Mouse (Mus musculus) forebrain, embryonic 14.5 days (tissue): ENCODE measurements at regions not wholly inside any gene's neighbourhood (a gene's known extent, or its start where the extent isn't known, plus 50 kb on each side); places are given as distances from the start of the nearest gene placed in this dataset.
A peak's percentile ranks its signal among the peaks of the same experiment; 100 is the strongest.

Experiments
- ATAC-seq: fragments of 200-750 bp; cut with Nextera tagmentation; 2 replicates; pipeline ENCODE4 v1.8.0; 2017; ENCODE audit warnings: mild to moderate bottlenecking, moderate library complexity
- DNase-seq: peaks from one replicate; pipeline ENCODE4 v3.0.0-alpha.2; 2015; ENCODE audit warnings: low spot score
- H3K27ac ChIP-seq: fragments of 300-500 bp; sonication (generic); 2 replicates; pipeline ENCODE4 v1.5.1; 2014; ENCODE audit warnings: low read depth, mild to moderate bottlenecking, control low read depth, low read length, moderate library complexity
- H3K27me3 ChIP-seq: fragments of 300-500 bp; sonication (generic); replicated peaks from 2 replicates; pipeline ENCODE4 v1.6.1; 2014; ENCODE audit warnings: low read length, control low read depth, mixed read lengths; ENCODE audit not compliant: control insufficient read depth, insufficient read depth
- H3K36me3 ChIP-seq: fragments of 300-500 bp; sonication (generic); 2 replicates; pipeline ENCODE4 v1.6.1; 2014; ENCODE audit warnings: low read length, control low read depth; ENCODE audit not compliant: control insufficient read depth, insufficient read depth
- H3K4me1 ChIP-seq: fragments of 300-500 bp; sonication (generic); 2 replicates; pipeline ENCODE4 v1.6.1; 2014; ENCODE audit warnings: antibody characterized with exemption, low read length, control low read depth; ENCODE audit not compliant: control insufficient read depth, insufficient read depth
- H3K4me2 ChIP-seq: fragments of 300-500 bp; sonication (generic); 2 replicates; pipeline ENCODE4 v1.6.1; 2014; ENCODE audit warnings: mild to moderate bottlenecking, control low read depth, low read length
- H3K4me3 ChIP-seq: fragments of 300-500 bp; sonication (generic); 2 replicates; pipeline ENCODE4 v1.5.1; 2014; ENCODE audit warnings: low read depth, low read length, control low read depth
- H3K9ac ChIP-seq: fragments of 300-500 bp; sonication (generic); 2 replicates; pipeline ENCODE4 v1.6.1; 2014; ENCODE audit warnings: mild to moderate bottlenecking, low read length, control low read depth, moderate library complexity
- H3K9me3 ChIP-seq: fragments of 300-500 bp; sonication (generic); replicated peaks from 2 replicates; pipeline ENCODE4 v1.6.1; 2016; ENCODE audit warnings: low read length, control low read depth, mixed read lengths; ENCODE audit not compliant: control insufficient read depth
- WGBS: fragments of 180-500 bp; shearing (Covaris S2); extraction: QIAGEN DNeasy Blood & Tissue Kit; methylation state at CpG from one replicate; pipeline ENCODE4 v1.1.7; 2014; 5-methylcytosine and 5-hydroxymethylcytosine counted together

DNA sequence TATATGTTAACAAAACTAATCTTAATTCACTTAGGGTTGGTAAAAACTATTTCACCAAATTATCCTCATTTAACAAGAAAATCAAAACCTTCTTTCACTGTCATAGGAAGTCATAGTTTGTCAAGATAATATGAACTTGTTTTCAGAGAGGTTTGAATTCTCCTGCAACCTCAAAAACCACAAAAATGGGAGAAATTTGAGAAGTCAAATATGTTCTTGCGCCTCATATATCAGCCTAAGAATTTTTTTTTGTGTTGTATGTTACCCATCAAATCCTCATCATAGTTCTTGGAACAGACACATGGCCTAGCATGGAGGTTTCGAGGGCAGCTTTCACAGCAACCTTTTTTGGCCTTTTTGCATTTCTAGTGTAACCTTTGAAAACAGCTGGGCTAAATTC lies 342.5 kb upstream of the Adamts9 start:
- no peaks in the 10 kb centered on the region for H3K4me1 ChIP-seq
- H3K4me2 ChIP-seq, result no peak overlapping the region
- no peaks in the 10 kb centered on the region for H3K36me3 ChIP-seq
- no peak for ATAC-seq
- no peaks in the 10 kb centered on the region for H3K27me3 ChIP-seq
- no peaks in the 10 kb centered on the region for H3K9me3 ChIP-seq
- H3K27ac ChIP-seq, result no peak overlapping the region
- WGBS, result 91% methylated on average over 2 of the region's 2 CpGs
- no peak overlapping the region for H3K4me3 ChIP-seq
- DNase-seq, result no peak
- H3K9ac ChIP-seq, result no peak overlapping the region

DNA sequence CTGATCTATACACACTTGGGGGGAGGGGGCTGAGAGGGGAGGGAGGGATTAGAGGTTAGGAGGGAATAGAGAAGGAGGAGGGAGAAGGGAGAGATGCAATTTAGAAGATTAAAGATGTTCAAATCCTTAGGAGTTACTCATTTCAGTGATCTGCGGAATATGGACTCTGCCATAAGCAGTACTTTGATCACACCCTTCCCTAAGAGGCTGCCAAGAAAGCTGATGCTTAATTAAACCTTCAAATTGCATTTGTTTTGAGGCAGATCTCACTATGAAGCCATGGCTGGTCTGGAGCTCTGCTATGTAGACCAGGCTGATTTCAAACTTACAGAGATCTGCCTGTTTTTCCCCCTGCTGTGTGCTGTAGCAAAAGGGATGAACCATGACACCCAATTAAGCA lies 338.2 kb upstream of the Adamts9 start:
- Histone ChIP-seq H3K36me3 (no peaks in the 10 kb centered on the region), H3K9ac (no peak overlapping the region), H3K9me3 (no peaks in the 10 kb centered on the region), H3K27me3 (no peaks in the 10 kb centered on the region), H3K27ac (no peak overlapping the region), H3K4me1 (no peaks in the 10 kb centered on the region), H3K4me2 (no peak overlapping the region), H3K4me3 (no peak overlapping the region)
- peak; percentile 27 for DNase-seq
- 48% methylated on average over 1 of the region's 1 CpGs for WGBS
- no peak for ATAC-seq

DNA sequence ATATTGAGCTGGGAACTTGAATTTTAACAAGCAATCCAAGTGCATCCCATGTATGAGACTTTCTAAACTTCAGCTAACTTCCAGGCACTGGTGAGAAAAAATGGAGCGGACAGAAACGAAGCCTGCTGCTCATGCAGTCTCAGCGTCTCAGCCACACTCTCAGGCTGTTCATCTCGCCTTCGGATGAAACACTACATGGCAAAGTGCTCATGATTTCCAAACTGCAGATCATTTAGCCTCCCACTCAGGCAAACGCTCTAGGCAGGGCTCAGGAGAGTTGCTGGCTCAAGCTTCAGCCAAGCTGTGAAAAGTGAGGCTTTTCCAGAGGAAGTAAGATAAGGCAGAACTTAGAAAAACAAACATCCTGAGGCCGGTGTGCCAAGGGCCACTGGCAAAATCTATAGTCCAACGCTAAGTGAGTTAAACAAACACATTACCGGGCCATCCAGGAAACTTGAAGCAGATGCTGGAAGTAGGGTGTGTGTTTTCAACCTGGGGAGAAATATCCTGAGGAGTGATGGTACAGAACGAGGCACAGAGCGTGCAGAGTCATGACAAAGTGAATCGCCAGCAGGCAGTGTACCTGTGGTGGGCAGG lies 330.7 kb upstream of the Adamts9 start:
- no peaks in the 10 kb centered on the region for H3K27me3 ChIP-seq
- ATAC-seq, result no peak
- WGBS, result 88% methylated on average over 12 of the region's 12 CpGs
- H3K9ac ChIP-seq, result no peak overlapping the region
- no peak for DNase-seq
- no peak overlapping the region for H3K4me3 ChIP-seq
- H3K9me3 ChIP-seq, result no peaks in the 10 kb centered on the region
- H3K27ac ChIP-seq, result no peak overlapping the region
- H3K36me3 ChIP-seq, result no peaks in the 10 kb centered on the region
- H3K4me2 ChIP-seq, result no peak overlapping the region
- no peaks in the 10 kb centered on the region for H3K4me1 ChIP-seq

DNA sequence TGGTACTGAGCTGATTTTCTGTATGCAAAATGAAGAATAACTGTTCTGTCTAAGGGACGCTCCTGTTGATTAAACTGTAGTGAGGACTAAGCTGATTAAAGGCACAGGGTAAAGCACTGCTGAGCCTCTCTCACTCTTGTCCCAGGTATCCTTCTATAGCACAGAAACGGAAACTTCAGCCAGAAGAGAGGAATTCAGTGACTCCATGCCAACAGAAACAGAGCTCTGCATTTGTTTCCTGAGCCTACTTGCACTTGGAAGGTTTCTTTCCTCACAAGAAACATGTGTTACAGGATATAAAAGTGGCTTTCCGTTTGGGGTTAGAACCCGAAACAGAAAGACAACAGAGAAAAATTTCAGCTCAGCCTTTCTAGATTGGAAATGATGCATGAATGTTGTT lies 328.9 kb upstream of the Adamts9 start:
- no peak overlapping the region for H3K4me3 ChIP-seq
- WGBS, result 70% methylated on average over 4 of the region's 4 CpGs
- H3K4me2 ChIP-seq, result no peak overlapping the region
- H3K36me3 ChIP-seq, result no peaks in the 10 kb centered on the region
- no peaks in the 10 kb centered on the region for H3K9me3 ChIP-seq
- no peaks in the 10 kb centered on the region for H3K4me1 ChIP-seq
- H3K27ac ChIP-seq, result no peak overlapping the region
- ATAC-seq, result no peak
- DNase-seq, result no peak
- no peak overlapping the region for H3K9ac ChIP-seq
- H3K27me3 ChIP-seq, result no peaks in the 10 kb centered on the region

DNA sequence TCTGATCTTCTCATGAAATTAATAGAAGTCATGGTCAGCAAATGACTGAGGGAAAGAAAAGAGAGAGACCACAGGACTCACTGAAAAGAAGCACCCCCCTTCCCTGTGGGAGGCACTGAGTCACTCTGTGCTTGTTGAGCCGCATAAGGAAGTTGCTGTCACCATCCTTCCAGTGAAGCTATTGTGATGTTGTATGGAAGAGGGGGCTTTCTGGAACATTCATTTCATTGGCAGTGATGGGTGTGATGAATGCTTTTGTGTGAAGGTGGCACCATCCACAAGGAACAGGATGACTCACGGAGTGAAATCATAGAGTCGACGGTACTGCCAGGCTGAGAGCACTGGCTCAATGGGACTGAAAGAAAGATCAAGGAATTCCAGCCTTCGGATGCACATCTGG lies 323.5 kb upstream of the Adamts9 start:
- no peaks in the 10 kb centered on the region for H3K9me3 ChIP-seq
- 80% methylated on average over 5 of the region's 5 CpGs for WGBS
- no peak overlapping the region for H3K27ac ChIP-seq
- no peak for DNase-seq
- H3K27me3 ChIP-seq, result no peaks in the 10 kb centered on the region
- H3K4me2 ChIP-seq, result no peak overlapping the region
- no peaks in the 10 kb centered on the region for H3K36me3 ChIP-seq
- no peak for ATAC-seq
- no peaks in the 10 kb centered on the region for H3K4me1 ChIP-seq
- H3K9ac ChIP-seq, result no peak overlapping the region
- no peak overlapping the region for H3K4me3 ChIP-seq

DNA sequence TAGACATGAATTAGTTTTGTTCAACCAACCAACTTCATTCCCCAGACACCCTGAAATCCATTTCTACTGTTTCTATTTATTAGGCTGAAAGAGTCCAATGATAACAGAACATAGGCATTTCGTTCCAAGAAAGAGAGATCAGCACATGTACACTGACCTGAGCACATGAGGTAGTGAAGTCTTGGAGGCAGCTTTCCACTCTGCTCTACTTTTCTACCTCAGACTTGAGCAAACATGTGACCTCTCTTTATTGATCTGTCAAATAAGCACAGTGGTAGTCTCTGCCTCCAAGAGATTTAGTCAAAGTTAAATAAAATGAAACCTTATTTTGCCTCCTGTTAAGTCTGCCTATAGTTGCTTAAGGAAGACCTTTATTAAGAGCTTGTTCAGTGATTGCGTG lies 321.9 kb upstream of the Adamts9 start:
- H3K36me3 ChIP-seq, result no peaks in the 10 kb centered on the region
- 89% methylated on average over 2 of the region's 2 CpGs for WGBS
- DNase-seq (no peak), ATAC-seq (no peak)
- no peaks in the 10 kb centered on the region for H3K4me1 ChIP-seq
- no peak overlapping the region for H3K9ac ChIP-seq
- H3K4me2 ChIP-seq, result no peak overlapping the region
- no peaks in the 10 kb centered on the region for H3K9me3 ChIP-seq
- H3K4me3 ChIP-seq, result no peak overlapping the region
- H3K27ac ChIP-seq, result no peak overlapping the region
- no peaks in the 10 kb centered on the region for H3K27me3 ChIP-seq

DNA sequence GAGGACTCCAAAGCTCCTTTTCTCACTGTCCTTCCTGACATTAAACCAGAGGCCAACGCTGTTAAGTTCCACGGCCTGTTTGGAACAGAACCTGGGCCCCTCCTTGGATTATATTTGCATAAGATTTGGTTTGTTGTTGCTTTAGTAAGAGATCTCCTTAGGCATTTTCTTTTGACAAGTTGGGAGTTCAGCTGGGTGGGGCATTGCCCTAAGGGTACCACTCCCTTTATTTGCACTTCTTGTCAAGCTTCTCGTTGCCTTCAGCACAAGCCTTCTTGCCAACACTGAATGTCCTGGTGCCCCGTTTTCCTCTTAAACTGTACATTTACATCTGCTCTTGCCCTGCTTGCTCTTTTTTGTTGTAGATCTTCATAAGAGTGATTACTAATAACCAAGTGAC lies 317.5 kb upstream of the Adamts9 start:
- H3K9ac ChIP-seq, result no peak overlapping the region
- H3K4me1 ChIP-seq, result no peaks in the 10 kb centered on the region
- H3K36me3 ChIP-seq, result no peaks in the 10 kb centered on the region
- no peaks in the 10 kb centered on the region for H3K9me3 ChIP-seq
- ATAC-seq, result no peak
- no peaks in the 10 kb centered on the region for H3K27me3 ChIP-seq
- H3K27ac ChIP-seq, result no peak overlapping the region
- no peak overlapping the region for H3K4me3 ChIP-seq
- no peak for DNase-seq
- H3K4me2 ChIP-seq, result no peak overlapping the region
- 85% methylated on average over 4 of the region's 4 CpGs for WGBS

DNA sequence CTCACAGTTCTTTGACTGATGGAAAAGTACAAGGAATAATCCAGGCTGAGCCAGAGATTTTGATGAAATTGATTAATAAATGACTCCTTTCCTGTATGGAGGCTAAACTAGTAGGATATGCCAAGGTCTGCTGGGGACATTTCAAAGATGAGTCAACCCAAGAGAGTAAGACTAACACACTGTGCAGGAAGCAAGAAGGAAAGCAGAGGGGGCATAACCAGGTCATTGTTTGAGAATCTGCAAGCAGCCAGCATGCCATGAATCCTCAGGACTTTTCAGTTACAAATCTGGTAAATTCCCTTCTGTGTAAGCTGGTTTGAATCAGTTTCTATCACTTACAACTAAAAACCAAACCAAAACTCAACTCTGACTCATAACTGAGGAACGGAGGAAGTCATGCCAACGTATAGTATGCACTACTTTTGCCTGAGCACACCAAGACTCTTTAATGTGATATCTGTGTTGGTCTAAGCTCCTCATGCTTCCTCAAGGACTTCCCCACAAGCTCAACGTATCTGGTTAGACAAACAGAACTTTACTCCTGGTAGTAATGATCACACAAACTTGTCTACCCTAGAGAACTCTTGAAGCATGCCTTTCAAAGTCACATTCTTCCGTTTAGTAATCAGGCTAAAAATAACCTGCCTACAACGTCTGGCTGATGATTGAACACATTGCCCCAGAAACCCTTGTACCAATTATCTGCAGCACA lies 314.0 kb upstream of the Adamts9 start:
- H3K4me3 ChIP-seq, result no peak overlapping the region
- H3K4me2 ChIP-seq, result no peak overlapping the region
- DNase-seq (no peak), ATAC-seq (no peak)
- no peak overlapping the region for H3K27ac ChIP-seq
- H3K9me3 ChIP-seq, result no peaks in the 10 kb centered on the region
- no peaks in the 10 kb centered on the region for H3K36me3 ChIP-seq
- 85% methylated on average over 5 of the region's 5 CpGs for WGBS
- H3K9ac ChIP-seq, result no peak overlapping the region
- no peaks in the 10 kb centered on the region for H3K27me3 ChIP-seq
- H3K4me1 ChIP-seq, result no peaks in the 10 kb centered on the region

DNA sequence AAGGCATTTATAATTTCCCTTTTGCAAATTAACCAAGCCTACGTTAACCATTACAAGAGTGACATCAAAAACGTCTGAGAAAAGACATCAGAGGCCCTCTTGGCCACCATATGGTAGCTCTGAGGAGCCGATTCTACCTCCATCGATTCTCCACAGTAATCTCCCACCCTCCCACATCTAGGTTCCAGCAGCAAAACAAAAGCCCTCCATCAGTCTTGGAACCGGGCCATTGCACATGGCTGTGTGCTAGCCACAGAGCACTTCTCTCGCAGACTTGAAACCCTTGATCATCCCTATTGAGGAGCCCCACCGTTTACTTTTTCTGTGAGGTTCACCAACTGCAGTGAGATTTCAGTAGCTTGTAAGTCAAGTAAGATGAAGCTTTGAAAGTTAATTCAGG lies 310.5 kb upstream of the Adamts9 start:
- H3K36me3 ChIP-seq, result no peaks in the 10 kb centered on the region
- no peak overlapping the region for H3K4me3 ChIP-seq
- 58% methylated on average over 7 of the region's 7 CpGs for WGBS
- H3K27me3 ChIP-seq, result no peaks in the 10 kb centered on the region
- no peak for ATAC-seq
- H3K9ac ChIP-seq, result no peak overlapping the region
- H3K4me1 ChIP-seq, result no peaks in the 10 kb centered on the region
- no peak overlapping the region for H3K4me2 ChIP-seq
- no peak overlapping the region for H3K27ac ChIP-seq
- peak; percentile 41 for DNase-seq
- H3K9me3 ChIP-seq, result no peaks in the 10 kb centered on the region
